Mouse (Mus musculus) forebrain, embryonic 16.5 days (tissue): ENCODE measurements around the gene Tbc1d8. TPM values are rescaled to one million over a fixed set of nuclear protein-coding genes. Genes with fewer than 3 reads are reported as not detected.

Source experiments
- ATAC-seq: fragments of 200-750 bp; cut with Nextera tagmentation; 2 replicates; pipeline ENCODE4 v1.8.0; 2017; ENCODE audit warnings: mild to moderate bottlenecking, moderate library complexity
- H3K27ac ChIP-seq: fragments of 300-500 bp; sonication (generic); 2 replicates; pipeline ENCODE4 v1.5.1; 2014; ENCODE audit warnings: low read length, control low read depth
- H3K27me3 ChIP-seq: fragments of 300-500 bp; sonication (generic); replicated peaks from 2 replicates; pipeline ENCODE4 v1.6.1; 2014; ENCODE audit warnings: low read length; ENCODE audit not compliant: control insufficient read depth, insufficient read depth
- H3K36me3 ChIP-seq: fragments of 300-500 bp; sonication (generic); 2 replicates; pipeline ENCODE4 v1.6.1; 2014; ENCODE audit not compliant: control insufficient read depth, insufficient read depth
- H3K4me1 ChIP-seq: fragments of 300-500 bp; sonication (generic); replicated peaks from 2 replicates; pipeline ENCODE4 v1.6.1; 2014; ENCODE audit warnings: low read length; ENCODE audit not compliant: control insufficient read depth, insufficient read depth
- H3K4me2 ChIP-seq: fragments of 300-500 bp; sonication (generic); 2 replicates; pipeline ENCODE4 v1.6.1; 2014; ENCODE audit warnings: mild to moderate bottlenecking, low read length, control low read depth
- H3K4me3 ChIP-seq: fragments of 300-500 bp; sonication (generic); replicated peaks from 2 replicates; pipeline ENCODE4 v1.5.1; 2014; ENCODE audit warnings: mild to moderate bottlenecking, low read length, control low read depth
- H3K9ac ChIP-seq: fragments of 300-500 bp; sonication (generic); replicated peaks from 2 replicates; pipeline ENCODE4 v1.6.1; 2014; ENCODE audit warnings: low read depth, low read length, control low read depth
- H3K9me3 ChIP-seq: fragments of 300-500 bp; sonication (generic); 2 replicates; pipeline ENCODE4 v1.6.1; 2016; ENCODE audit warnings: low read length; ENCODE audit not compliant: control insufficient read depth
- WGBS: fragments of 180-500 bp; shearing (Covaris S2); extraction: QIAGEN DNeasy Blood & Tissue Kit; methylation state at CpG from one replicate; pipeline ENCODE4 v1.1.7; 2014; 5-methylcytosine and 5-hydroxymethylcytosine counted together
- polyA plus RNA-seq: library from polyadenylated mRNA; unstranded; fragments of >200 nt; fragmentation: Nextera tagmentation; extraction: Ambion mirVana; gene quantifications from 2 replicates; pipeline ENCODE4 v1.2.1, GENCODE M21; 2015

Gene Tbc1d8
- polyA plus RNA-seq, 1 experiment from 2014 or later = 13.0 TPM

DNA sequence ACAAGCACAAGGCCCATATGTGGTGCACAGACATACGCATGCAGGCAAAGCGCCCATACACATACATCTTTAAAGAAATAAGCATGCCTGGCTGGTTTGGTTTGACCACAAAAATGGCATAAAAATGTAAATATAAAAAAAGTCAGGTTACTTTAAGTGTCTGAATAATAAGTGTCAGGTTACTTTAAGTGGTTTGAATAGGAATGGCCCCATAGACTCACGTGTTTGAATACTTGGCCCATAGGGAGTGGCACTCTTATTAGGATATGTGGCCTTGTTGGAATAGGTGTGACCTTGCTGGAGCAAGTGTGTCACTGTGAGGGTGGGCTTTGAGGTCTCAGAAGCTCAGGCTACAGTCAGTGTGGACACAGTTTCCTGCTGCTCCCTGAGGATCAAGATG lies 83.9 kb downstream of the Tbc1d8 start:
- 86% methylated on average over 3 of the region's 3 CpGs for WGBS
- no peak overlapping the region for H3K9ac ChIP-seq
- ATAC-seq = no peak
- no peak overlapping the region for H3K4me2 ChIP-seq
- H3K9me3 ChIP-seq = no peaks in the 10 kb centered on the region
- H3K27ac ChIP-seq = no peak overlapping the region
- no peak overlapping the region for H3K4me3 ChIP-seq
- no peaks in the 10 kb centered on the region for H3K27me3 ChIP-seq
- no peaks in the 10 kb centered on the region for H3K4me1 ChIP-seq
- no peaks in the 10 kb centered on the region; the same call in 1 of the 2 replicates for H3K36me3 ChIP-seq

DNA sequence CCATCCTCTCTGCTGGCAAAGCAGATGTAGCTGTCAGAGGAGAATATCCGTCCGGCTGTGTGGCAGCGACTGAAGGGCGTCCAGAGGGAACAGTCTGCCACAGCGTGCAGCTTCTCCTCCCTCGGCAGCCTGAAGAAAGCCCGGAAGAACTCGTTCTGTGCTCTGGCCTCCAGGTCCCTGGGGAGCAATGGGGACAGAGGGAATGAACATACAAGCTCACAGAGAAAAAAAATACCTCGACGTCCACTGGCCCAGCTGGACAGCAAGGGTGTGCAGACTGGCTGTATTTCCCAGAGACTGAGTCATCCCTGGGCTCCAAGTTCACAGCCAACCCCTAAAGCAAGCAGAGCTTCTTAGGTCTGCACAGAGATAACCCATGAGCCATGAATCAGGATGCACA lies 84.5 kb downstream of the Tbc1d8 start:
- Histone ChIP-seq H3K36me3 (no peaks in the 10 kb centered on the region; the same call in 1 of the 2 replicates), H3K4me2 (no peak overlapping the region), H3K4me3 (no peak overlapping the region), H3K27me3 (no peaks in the 10 kb centered on the region), H3K4me1 (no peaks in the 10 kb centered on the region), H3K9ac (no peak overlapping the region), H3K27ac (no peak overlapping the region), H3K9me3 (no peaks in the 10 kb centered on the region)
- WGBS = 80% methylated on average over 10 of the region's 10 CpGs
- ATAC-seq = no peak

DNA sequence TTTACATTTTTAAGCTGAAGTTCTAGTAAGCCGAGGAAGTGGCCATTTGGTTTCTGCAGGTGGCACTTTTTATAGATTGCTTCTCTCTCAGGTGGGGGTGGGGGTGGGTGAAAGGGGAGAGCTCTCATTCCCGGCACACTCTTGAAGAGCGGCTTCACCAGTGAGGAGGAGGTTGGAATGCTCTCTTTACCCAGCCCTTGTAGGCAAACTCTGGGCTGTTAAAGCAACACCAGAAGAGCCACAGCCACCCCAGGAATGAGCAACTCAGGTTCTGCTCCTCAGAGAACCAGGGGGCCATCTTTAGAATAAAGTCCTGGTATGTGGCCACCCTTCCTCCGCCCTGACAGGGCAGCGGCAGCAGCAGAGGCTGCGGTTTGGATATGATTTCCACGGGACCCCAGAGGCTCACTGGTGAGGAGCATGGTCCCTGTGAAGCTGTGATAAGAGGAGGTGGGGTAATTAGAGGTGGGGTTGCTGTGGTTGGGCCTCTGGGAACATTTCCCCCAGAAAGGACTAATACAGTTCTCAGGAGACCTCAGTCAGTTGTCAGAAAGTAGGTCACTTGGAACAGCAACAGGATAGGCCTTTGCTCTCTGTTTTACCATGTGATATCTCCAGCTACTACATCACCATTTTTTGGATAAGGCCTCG lies 85.2 kb downstream of the Tbc1d8 start:
- WGBS = 91% methylated on average over 8 of the region's 8 CpGs
- no peaks in the 10 kb centered on the region; the same call in 1 of the 2 replicates for H3K36me3 ChIP-seq
- ATAC-seq = no peak
- no peak overlapping the region for H3K4me2 ChIP-seq
- no peaks in the 10 kb centered on the region for H3K27me3 ChIP-seq
- H3K27ac ChIP-seq = no peak overlapping the region
- no peaks in the 10 kb centered on the region for H3K9me3 ChIP-seq
- no peak overlapping the region for H3K4me3 ChIP-seq
- no peak overlapping the region for H3K9ac ChIP-seq
- no peaks in the 10 kb centered on the region for H3K4me1 ChIP-seq

DNA sequence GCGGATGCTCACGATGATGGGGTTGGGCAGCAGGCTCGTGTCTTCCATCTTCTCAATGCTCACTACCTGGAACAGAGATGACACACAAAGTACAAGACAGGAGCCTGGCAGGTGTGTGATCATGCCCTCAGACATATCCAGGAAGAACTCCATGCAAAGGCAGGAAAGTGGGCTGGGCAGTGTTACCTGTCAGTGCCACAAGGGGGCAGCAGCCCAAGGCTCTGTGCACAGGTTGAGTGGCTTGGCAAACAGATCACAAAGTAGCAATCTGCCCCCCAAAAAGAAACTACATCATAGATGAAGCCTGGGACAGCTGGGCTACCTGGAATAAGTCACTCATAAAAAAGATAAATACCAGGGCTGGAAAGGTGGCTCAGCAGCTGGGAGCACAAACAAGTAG lies 86.4 kb downstream of the Tbc1d8 start:
- 50% methylated on average over 3 of the region's 3 CpGs for WGBS
- no peak overlapping the region for H3K4me3 ChIP-seq
- peak; percentile 58 for ATAC-seq

DNA sequence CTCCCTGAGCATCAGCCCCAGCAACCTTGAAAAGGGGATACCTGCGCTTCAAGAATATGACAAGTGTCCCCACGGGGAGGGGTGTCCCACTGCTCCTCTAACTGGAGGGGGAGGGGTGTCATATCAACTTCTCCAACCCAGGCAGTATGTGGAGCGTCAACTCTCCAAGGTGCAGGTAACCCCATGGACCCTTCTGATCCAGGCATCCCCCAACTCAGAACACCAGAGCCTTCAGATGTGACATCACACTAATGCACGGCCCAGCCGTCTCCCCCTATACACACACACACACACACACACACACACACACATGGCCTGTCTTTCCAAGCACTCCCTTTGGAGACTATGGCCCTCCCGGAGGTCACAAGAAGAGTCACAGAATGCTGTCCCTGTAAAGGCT lies 86.9 kb downstream of the Tbc1d8 start:
- ATAC-seq = no peak
- 88% methylated on average over 6 of the region's 6 CpGs for WGBS
- H3K9me3 ChIP-seq = no peaks in the 10 kb centered on the region
- no peaks in the 10 kb centered on the region; the same call in 1 of the 2 replicates for H3K4me1 ChIP-seq
- H3K4me2 ChIP-seq = no peak overlapping the region
- H3K36me3 ChIP-seq = no peaks in the 10 kb centered on the region
- H3K27me3 ChIP-seq = no peaks in the 10 kb centered on the region
- H3K4me3 ChIP-seq = no peak overlapping the region
- no peak overlapping the region for H3K27ac ChIP-seq
- H3K9ac ChIP-seq = no peak overlapping the region

More for the DNA sequence above, 86.4 kb downstream of the Tbc1d8 start:
- Histone ChIP-seq H3K4me2 (no peak overlapping the region), H3K9ac (no peak overlapping the region), H3K27me3 (no peaks in the 10 kb centered on the region), H3K9me3 (no peaks in the 10 kb centered on the region), H3K36me3 (no peaks in the 10 kb centered on the region), H3K27ac (no peak overlapping the region), H3K4me1 (no peaks in the 10 kb centered on the region; the same call in 1 of the 2 replicates)

DNA sequence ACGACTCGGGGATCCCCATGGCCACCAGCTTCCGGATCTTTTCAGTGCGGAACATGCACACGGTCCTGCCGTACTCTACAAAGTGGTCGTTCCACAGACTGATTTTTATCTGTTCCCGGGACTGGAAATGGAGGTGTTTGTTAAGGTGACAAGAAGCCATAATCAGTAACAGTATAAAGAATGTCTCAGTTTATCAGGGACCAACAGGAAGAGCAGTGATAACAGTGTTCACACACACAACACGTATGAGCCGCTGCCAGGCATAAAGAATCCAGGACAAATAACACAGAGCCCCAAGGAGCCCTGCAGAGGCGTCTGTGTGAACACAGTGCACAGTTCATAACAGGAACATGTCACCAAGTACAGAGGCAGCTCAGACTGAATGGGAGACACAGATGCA lies 89.2 kb downstream of the Tbc1d8 start:
- no peak overlapping the region for H3K27ac ChIP-seq
- no peaks in the 10 kb centered on the region for H3K36me3 ChIP-seq
- no peak overlapping the region for H3K4me3 ChIP-seq
- ATAC-seq = no peak
- H3K27me3 ChIP-seq = no peaks in the 10 kb centered on the region
- WGBS = 91% methylated on average over 11 of the region's 11 CpGs
- H3K4me1 ChIP-seq = no peaks in the 10 kb centered on the region; the same call in 1 of the 2 replicates
- no peak overlapping the region for H3K4me2 ChIP-seq
- no peaks in the 10 kb centered on the region for H3K9me3 ChIP-seq
- H3K9ac ChIP-seq = no peak overlapping the region

DNA sequence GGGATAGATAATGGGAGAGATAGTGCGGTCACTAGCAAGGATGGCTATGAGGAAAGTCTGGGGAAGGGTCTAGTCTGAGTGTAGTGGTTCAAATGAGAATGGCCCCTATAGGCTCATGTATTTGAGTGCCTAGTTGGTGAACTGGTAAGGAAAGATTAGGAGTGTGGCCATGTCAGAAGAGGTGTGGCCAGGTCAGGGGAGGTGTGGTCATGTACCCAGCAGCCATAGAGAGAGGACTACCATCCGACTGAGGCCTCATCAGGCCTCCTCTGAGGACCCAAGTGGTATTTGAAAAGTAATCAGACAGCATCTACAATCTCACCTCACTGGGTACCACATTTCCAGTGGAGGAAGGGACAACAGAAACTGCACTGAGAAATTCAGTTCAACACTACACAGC lies 90.4 kb downstream of the Tbc1d8 start:
- WGBS = 83% methylated on average over 2 of the region's 2 CpGs
- H3K27ac ChIP-seq = peak overlapping the region; percentile 6; the same call in 1 of the 2 replicates
- H3K4me3 ChIP-seq = no peak overlapping the region
- H3K9me3 ChIP-seq = no peaks in the 10 kb centered on the region; the same call in 1 of the 2 replicates
- H3K9ac ChIP-seq = no peak overlapping the region
- H3K4me2 ChIP-seq = no peak overlapping the region
- no peak for ATAC-seq
- H3K4me1 ChIP-seq = no peaks in the 10 kb centered on the region; the same call in 1 of the 2 replicates
- H3K36me3 ChIP-seq = no peaks in the 10 kb centered on the region
- H3K27me3 ChIP-seq = no peaks in the 10 kb centered on the region

DNA sequence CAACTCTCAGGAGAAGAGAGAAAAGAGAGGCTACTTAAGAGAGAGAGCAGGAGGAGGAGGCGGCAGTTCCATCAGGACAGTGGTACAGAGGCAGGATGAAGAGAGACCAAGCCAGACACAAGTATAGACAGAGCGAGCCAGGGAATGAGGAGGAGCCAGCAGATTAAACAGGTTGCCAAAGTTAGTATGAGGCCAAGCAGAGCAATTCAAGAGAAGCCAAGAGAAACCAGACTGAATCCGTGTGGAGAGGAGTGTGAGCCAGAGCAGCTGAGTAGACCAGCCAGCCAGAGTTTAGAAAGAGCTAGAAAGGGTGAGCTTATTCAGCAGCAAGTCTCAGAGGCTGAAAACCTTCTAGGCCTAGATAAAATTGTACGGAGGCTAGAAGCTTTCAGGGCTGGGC lies 91.1 kb downstream of the Tbc1d8 start:
- Histone ChIP-seq H3K36me3 (no peaks in the 10 kb centered on the region), H3K4me2 (no peak overlapping the region), H3K4me1 (no peaks in the 10 kb centered on the region; the same call in 1 of the 2 replicates), H3K9me3 (no peaks in the 10 kb centered on the region; the same call in 1 of the 2 replicates), H3K27me3 (no peaks in the 10 kb centered on the region), H3K27ac (peak overlapping the region; percentile 6; the same call in 1 of the 2 replicates), H3K9ac (no peak overlapping the region), H3K4me3 (no peak overlapping the region)
- ATAC-seq = peak; percentile 78
- 60% methylated on average over 4 of the region's 4 CpGs for WGBS

DNA sequence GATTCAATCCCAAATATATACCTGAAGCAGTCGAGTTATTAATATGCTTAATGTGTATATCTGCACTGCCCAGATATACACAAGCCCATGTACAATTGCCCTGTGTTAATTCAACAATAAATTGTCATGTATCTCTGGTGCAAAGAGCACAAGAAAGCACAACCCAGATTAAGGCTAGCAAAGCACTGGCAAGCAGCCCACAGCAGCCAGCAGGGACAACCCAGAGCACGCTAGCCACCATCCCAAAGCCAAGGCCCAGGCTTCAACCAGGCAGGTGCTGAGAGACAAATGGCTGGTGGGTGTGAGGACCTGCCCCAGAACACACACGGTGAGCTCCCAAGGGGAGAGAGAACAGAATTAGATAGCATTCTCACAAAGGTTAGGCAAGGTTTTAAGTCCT lies 92.1 kb downstream of the Tbc1d8 start:
- no peaks in the 10 kb centered on the region; the same call in 1 of the 2 replicates for H3K4me1 ChIP-seq
- H3K4me3 ChIP-seq = no peak overlapping the region
- no peaks in the 10 kb centered on the region; the same call in 1 of the 2 replicates for H3K9me3 ChIP-seq
- no peak for ATAC-seq
- no peak overlapping the region for H3K27ac ChIP-seq
- no peaks in the 10 kb centered on the region for H3K27me3 ChIP-seq
- H3K36me3 ChIP-seq = no peaks in the 10 kb centered on the region
- H3K9ac ChIP-seq = no peak overlapping the region
- 83% methylated on average over 3 of the region's 3 CpGs for WGBS
- no peak overlapping the region for H3K4me2 ChIP-seq
